Mouse (Mus musculus) hindbrain, embryonic 11.5 days (tissue): ENCODE measurements around the gene Thop1. TPM values are rescaled to one million over a fixed set of nuclear protein-coding genes. Genes with fewer than 3 reads are reported as not detected.
"Not testable (repeated sequence)": the region's sequence is repeated elsewhere in the genome, so short reads cannot be mapped to it uniquely, and the experiment has no call there.

Experiments
- ATAC-seq: fragments of 200-750 bp; cut with Nextera tagmentation; 2 replicates; pipeline ENCODE4 v1.8.0; 2017; ENCODE audit warnings: mild to moderate bottlenecking, moderate TSS enrichment, moderate library complexity; ENCODE audit not compliant: low FRiP score
- DNase-seq: peaks from one replicate; pipeline ENCODE4 v3.0.0-alpha.2; 2015; ENCODE audit warnings: low spot score
- H3K27ac ChIP-seq: fragments of 300-500 bp; sonication (generic); 2 replicates; pipeline ENCODE4 v1.5.1; 2014; ENCODE audit warnings: mild to moderate bottlenecking, low read depth, low read length
- H3K27me3 ChIP-seq: fragments of 300-500 bp; sonication (generic); 2 replicates; pipeline ENCODE4 v1.6.1; 2014; ENCODE audit warnings: mild to moderate bottlenecking, low read length, moderate library complexity, mixed read lengths; ENCODE audit not compliant: control insufficient read depth, insufficient read depth
- H3K36me3 ChIP-seq: fragments of 300-500 bp; sonication (generic); 2 replicates; pipeline ENCODE4 v1.6.1; 2014; ENCODE audit warnings: mild to moderate bottlenecking, low read length, moderate library complexity, mixed read lengths; ENCODE audit not compliant: control insufficient read depth, insufficient read depth
- H3K4me1 ChIP-seq: fragments of 300-500 bp; sonication (generic); replicated peaks from 2 replicates; pipeline ENCODE4 v1.6.1; 2014; ENCODE audit warnings: low read length, mixed read lengths; ENCODE audit not compliant: control insufficient read depth, insufficient read depth
- H3K4me2 ChIP-seq: fragments of 300-500 bp; sonication (generic); replicated peaks from 2 replicates; pipeline ENCODE4 v1.6.1; 2014; ENCODE audit warnings: mild to moderate bottlenecking, low read depth, low read length
- H3K4me3 ChIP-seq: fragments of 300-500 bp; sonication (generic); 2 replicates; pipeline ENCODE4 v1.5.1; 2014; ENCODE audit warnings: low read depth, low read length
- H3K9ac ChIP-seq: fragments of 300-500 bp; sonication (generic); 2 replicates; pipeline ENCODE4 v1.6.1; 2014; ENCODE audit warnings: low read depth, low read length
- H3K9me3 ChIP-seq: fragments of 300-500 bp; sonication (generic); 2 replicates; pipeline ENCODE4 v1.6.1; 2016; ENCODE audit warnings: low read length; ENCODE audit not compliant: control insufficient read depth
- WGBS: fragments of 180-500 bp; shearing (Covaris S2); extraction: QIAGEN DNeasy Blood & Tissue Kit; methylation state at CpG from one replicate; pipeline ENCODE4 v1.1.7; 2014; 5-methylcytosine and 5-hydroxymethylcytosine counted together
- polyA plus RNA-seq: library from polyadenylated mRNA; unstranded; fragments of >200 nt; fragmentation: Nextera tagmentation; extraction: Ambion mirVana; gene quantifications from 2 replicates; pipeline ENCODE4 v1.2.1, GENCODE M21; 2014

Thop1 gene
- polyA plus RNA-seq, 1 experiment from 2014 or later, result 44.1 TPM

- Histone ChIP-seq H3K27me3 (no peaks in the 10 kb centered on the region), H3K36me3 (peaks cover 40% of the 10 kb centered on the region), H3K9me3 (no peaks in the 10 kb centered on the region), H3K27ac (no peak overlapping the region), H3K9ac (no peak overlapping the region), H3K4me1 (no peaks in the 10 kb centered on the region), H3K4me3 (no peak overlapping the region), H3K4me2 (no peak overlapping the region)
- ATAC-seq (no peak), DNase-seq (peak; percentile 55)
- WGBS, result 94% methylated on average over 3 of the region's 4 CpGs
These were observed 19.2 kb upstream of the Thop1 start for GRCm38 (mm10) chr10:81050645-81051044.

GRCm38 (mm10) chr10:81051133-81051532 lies 18.7 kb upstream of the Thop1 start:
- Histone ChIP-seq H3K4me1 (no peaks in the 10 kb centered on the region), H3K27me3 (no peaks in the 10 kb centered on the region), H3K9ac (no peak overlapping the region), H3K36me3 (peaks cover 38% of the 10 kb centered on the region), H3K27ac (no peak overlapping the region), H3K9me3 (no peaks in the 10 kb centered on the region), H3K4me3 (no peak overlapping the region), H3K4me2 (no peak overlapping the region)
- no peak for DNase-seq
- ATAC-seq, result no peak
- WGBS, result 93% methylated on average over 6 of the region's 6 CpGs

GRCm38 (mm10) chr10:81052577-81052976 lies 17.3 kb upstream of the Thop1 start:
- H3K36me3 ChIP-seq, result peaks cover 33% of the 10 kb centered on the region; the same call in 1 of the 2 replicates
- ATAC-seq (no peak), DNase-seq (no peak)
- H3K9me3 ChIP-seq, result no peaks in the 10 kb centered on the region
- H3K9ac ChIP-seq, result no peak overlapping the region
- no peak overlapping the region for H3K4me3 ChIP-seq
- no peaks in the 10 kb centered on the region for H3K27me3 ChIP-seq
- 91% methylated on average over 5 of the region's 5 CpGs for WGBS
- H3K4me1 ChIP-seq, result no peaks in the 10 kb centered on the region
- H3K27ac ChIP-seq, result no peak overlapping the region
- H3K4me2 ChIP-seq, result no peak overlapping the region

GRCm38 (mm10) chr10:81055169-81055568 lies 14.7 kb upstream of the Thop1 start:
- H3K4me1 ChIP-seq, result peaks cover 9% of the 10 kb centered on the region
- no peak overlapping the region for H3K9ac ChIP-seq
- H3K4me2 ChIP-seq, result no peak overlapping the region
- WGBS, result 83% methylated on average over 6 of the region's 6 CpGs
- DNase-seq (no peak), ATAC-seq (no peak)
- H3K27ac ChIP-seq, result no peak overlapping the region
- H3K9me3 ChIP-seq, result no peaks in the 10 kb centered on the region
- H3K4me3 ChIP-seq, result no peak overlapping the region
- peaks cover 17% of the 10 kb centered on the region; the same call in 1 of the 2 replicates for H3K36me3 ChIP-seq
- no peaks in the 10 kb centered on the region for H3K27me3 ChIP-seq

- H3K36me3 ChIP-seq, result peaks cover 11% of the 10 kb centered on the region; the same call in 1 of the 2 replicates
- H3K9ac ChIP-seq, H3K27me3 ChIP-seq, ATAC-seq, H3K4me3 ChIP-seq, H3K27ac ChIP-seq, H3K4me1 ChIP-seq, DNase-seq, H3K4me2 ChIP-seq, H3K9me3 ChIP-seq: not testable (repeated sequence)
- 86% methylated on average over 11 of the region's 11 CpGs for WGBS
These were observed 14.0 kb upstream of the Thop1 start for GRCm38 (mm10) chr10:81055802-81056340.

GRCm38 (mm10) chr10:81057406-81058130 lies 12.3 kb upstream of the Thop1 start:
- Histone ChIP-seq H3K36me3 (0 out of 2 replicates have a peak, but pooled peaks cover 3% of the 10 kb centered on the region), H3K9me3 (no peaks in the 10 kb centered on the region), H3K27me3 (no peaks in the 10 kb centered on the region), H3K27ac (no peak overlapping the region), H3K4me2 (no peak overlapping the region), H3K4me3 (no peak overlapping the region), H3K4me1 (peaks cover 9% of the 10 kb centered on the region), H3K9ac (no peak overlapping the region)
- DNase-seq (no peak), ATAC-seq (no peak)
- 94% methylated on average over 23 of the region's 23 CpGs for WGBS

GRCm38 (mm10) chr10:81058896-81059295 lies 10.9 kb upstream of the Thop1 start:
- WGBS, result 93% methylated on average over 6 of the region's 6 CpGs
- Histone ChIP-seq H3K4me1 (peaks cover 9% of the 10 kb centered on the region), H3K9ac (peak overlapping the region; percentile 82), H3K4me2 (peak overlapping the region; percentile 84), H3K27me3 (no peaks in the 10 kb centered on the region), H3K4me3 (peak overlapping the region; percentile 86), H3K36me3 (0 out of 2 replicates have a peak, but pooled peaks cover 3% of the 10 kb centered on the region), H3K27ac (no peak overlapping the region), H3K9me3 (no peaks in the 10 kb centered on the region)
- ATAC-seq (no peak), DNase-seq (no peak)

GRCm38 (mm10) chr10:81059603-81060543 lies 10.0 kb upstream of the Thop1 start, which contains the start of gene Sgta:
Gene Sgta (minus strand): TSS chr10:81060181.
- peak within 1 kb of the TSS; percentile 84 for H3K4me2 ChIP-seq
- no peaks in the 10 kb centered on the region for H3K27me3 ChIP-seq
- H3K9me3 ChIP-seq, result no peaks in the 10 kb centered on the region
- ATAC-seq, result peak; percentile 94
- 0 out of 2 replicates have a peak, but pooled peaks cover 3% of the 10 kb centered on the region for H3K36me3 ChIP-seq
- under 1% methylated on average over 48 of the region's 48 CpGs for WGBS
- H3K9ac ChIP-seq, result peak within 1 kb of the TSS; percentile 82
- DNase-seq, result peak; percentile 100
- peak within 1 kb of the TSS; percentile 86 for H3K4me3 ChIP-seq
- H3K4me1 ChIP-seq, result peaks cover 9% of the 10 kb centered on the region
- no peak within 1 kb of the TSS for H3K27ac ChIP-seq
